Mouse (Mus musculus) small intestine, adult 2 months (tissue): ENCODE data around the gene Hoxa13. TPM values are rescaled to one million over a fixed set of nuclear protein-coding genes. Genes with fewer than 3 reads are reported as not detected.

Experiments used
- H3K27ac ChIP-seq: fragments of 200-500 bp; 2 replicates; pipeline ENCODE4 v1.5.1; 2012; ENCODE audit warnings: low read depth, low read length, control low read depth, inconsistent platforms; ENCODE audit not compliant: insufficient read depth
- H3K27me3 ChIP-seq: fragments of 200-500 bp; 2 replicates; pipeline ENCODE4 v1.6.1; 2012; ENCODE audit warnings: mild to moderate bottlenecking, moderate library complexity, low read length, inconsistent platforms; ENCODE audit not compliant: control insufficient read depth, insufficient read depth
- H3K36me3 ChIP-seq: fragments of 200-500 bp; 2 replicates; pipeline ENCODE4 v1.6.1; 2012; ENCODE audit warnings: mild to moderate bottlenecking, low read length, control low read depth, inconsistent platforms; ENCODE audit not compliant: control insufficient read depth, insufficient read depth
- H3K4me1 ChIP-seq: fragments of 200-500 bp; 2 replicates; pipeline ENCODE4 v1.6.1; 2012; ENCODE audit warnings: low read length, inconsistent platforms, mixed read lengths; ENCODE audit not compliant: control insufficient read depth, insufficient read depth, insufficient read length
- H3K4me3 ChIP-seq: fragments of 200-500 bp; 2 replicates; pipeline ENCODE4 v1.5.1; 2012; ENCODE audit warnings: low read depth, mild to moderate bottlenecking, control low read depth, inconsistent platforms, low read length, moderate library complexity
- CTCF ChIP-seq: fragments of 200-500 bp; IDR thresholded peaks from 2 replicates; pipeline ENCODE4 v1.5.1; 2012; ENCODE audit warnings: low read depth, mild to moderate bottlenecking, control low read depth, inconsistent platforms, low read length, moderate library complexity, mixed read lengths; ENCODE audit not compliant: insufficient replicate concordance, insufficient read length; ENCODE audit errors: extremely low read depth
- POLR2A ChIP-seq: fragments of 200-500 bp; IDR thresholded peaks from 2 replicates; pipeline ENCODE4 v1.6.1; 2012; ENCODE audit warnings: low read depth, mild to moderate bottlenecking, control low read depth, inconsistent platforms, low read length, moderate library complexity
- WGBS: fragments of 180-500 bp; shearing (Covaris S2); methylation state at CpG from one replicate; pipeline ENCODE4 v1.1.7; 2018; 5-methylcytosine and 5-hydroxymethylcytosine counted together
- polyA plus RNA-seq: library from polyadenylated mRNA; depleted of rRNA; stranded (reverse); fragments of >200 nt; gene quantifications from 2 replicates; pipeline ENCODE4 v1.2.3, GENCODE M21; 2012

Hoxa13 gene
- polyA plus RNA-seq, 1 experiment: not detected

DNA sequence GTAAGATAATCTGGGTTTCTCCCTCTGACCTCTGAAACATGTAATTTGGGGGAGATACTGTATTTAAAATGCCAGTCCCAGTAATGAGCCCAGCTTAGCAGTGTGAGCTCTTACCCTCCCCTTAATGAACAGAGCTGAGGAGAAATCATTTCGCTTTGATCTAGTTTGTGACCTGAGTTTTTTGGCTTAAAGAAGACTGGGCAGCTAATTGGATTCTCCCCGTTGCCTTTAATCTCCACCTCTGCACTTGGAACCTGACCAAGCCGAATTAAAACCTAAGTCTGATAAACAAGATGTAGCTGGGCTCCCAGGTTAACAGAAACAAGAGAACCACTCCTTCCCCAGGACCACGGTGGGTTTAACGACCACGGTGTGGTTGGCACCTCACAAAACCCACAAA, 15.7 kb upstream of the Hoxa13 start:
- Histone ChIP-seq H3K36me3 (no peaks in the 10 kb centered on the region), H3K4me3 (no peak overlapping the region), H3K27me3 (peaks cover 59% of the 10 kb centered on the region), H3K27ac (no peak overlapping the region), H3K4me1 (no peaks in the 10 kb centered on the region)
- 16% methylated on average over 6 of the region's 6 CpGs for WGBS
- TF ChIP-seq CTCF (no peak), POLR2A (no peak)

DNA sequence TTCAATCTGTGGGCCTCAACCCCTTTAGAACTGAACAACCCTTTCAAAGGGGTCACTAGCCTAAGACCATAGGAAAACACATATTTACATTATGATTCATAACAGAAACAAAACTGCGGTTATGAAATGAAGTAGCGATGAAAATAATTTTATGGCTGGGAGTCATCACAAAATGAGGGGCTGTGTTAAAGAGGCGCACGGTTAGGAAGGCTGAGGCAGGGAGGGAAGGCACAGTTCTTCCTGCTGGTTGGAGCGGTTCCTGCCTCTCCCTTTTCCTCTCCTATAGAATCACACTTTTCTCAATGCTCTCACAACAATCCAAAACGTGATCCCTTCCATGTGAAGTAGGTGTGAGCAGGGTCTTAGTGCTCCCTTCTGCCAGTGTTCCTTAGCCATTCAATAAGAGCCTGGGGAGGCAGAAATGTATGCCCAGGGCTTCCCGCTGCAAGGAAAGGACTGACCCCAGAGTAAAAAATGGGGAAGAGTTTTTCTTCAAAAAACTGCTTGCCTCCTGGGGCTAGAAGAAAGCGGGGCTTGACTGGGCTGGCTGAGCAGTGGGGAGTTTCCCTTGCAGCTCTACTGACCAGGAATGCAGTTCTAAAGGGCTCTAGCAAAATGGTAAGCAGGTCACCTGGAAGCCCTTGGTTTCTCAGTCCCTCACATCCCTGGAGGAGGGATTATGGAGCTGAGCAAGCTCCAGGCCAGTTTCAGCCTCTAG, 15.0 kb upstream of the Hoxa13 start:
- 33% methylated on average over 8 of the region's 8 CpGs for WGBS
- TF ChIP-seq POLR2A (no peak), CTCF (no peak)
- H3K4me3 ChIP-seq: no peak overlapping the region
- H3K27ac ChIP-seq: no peak overlapping the region
- H3K27me3 ChIP-seq: peaks cover 64% of the 10 kb centered on the region
- H3K36me3 ChIP-seq: no peaks in the 10 kb centered on the region
- peaks cover 4% of the 10 kb centered on the region; the same call in 1 of the 2 replicates for H3K4me1 ChIP-seq

DNA sequence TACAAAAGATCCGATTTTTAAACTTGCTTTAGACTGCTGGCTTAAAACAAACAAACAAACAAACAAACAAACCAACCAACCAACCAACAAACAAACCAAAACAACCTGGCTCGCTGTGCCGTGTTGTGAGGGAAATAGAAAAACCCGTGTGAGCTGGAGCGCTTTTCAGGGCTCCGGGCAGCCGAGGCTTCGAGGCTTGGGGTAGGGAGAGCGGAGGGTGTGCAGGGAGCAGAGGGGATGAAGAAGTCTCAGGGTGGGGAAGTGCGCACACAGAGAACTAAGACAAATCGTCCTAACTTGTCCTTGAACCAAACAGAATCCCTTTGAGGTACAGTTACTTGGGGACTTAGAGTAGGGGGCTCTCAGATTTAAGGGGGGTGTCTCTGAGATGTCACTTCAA, 13.9 kb upstream of the Hoxa13 start:
- TF ChIP-seq CTCF (no peak), POLR2A (no peak)
- Histone ChIP-seq H3K4me3 (no peak overlapping the region), H3K36me3 (no peaks in the 10 kb centered on the region), H3K27ac (no peak overlapping the region), H3K27me3 (peaks cover 70% of the 10 kb centered on the region), H3K4me1 (peaks cover 4% of the 10 kb centered on the region; the same call in 1 of the 2 replicates)
- WGBS: 18% methylated on average over 11 of the region's 11 CpGs

DNA sequence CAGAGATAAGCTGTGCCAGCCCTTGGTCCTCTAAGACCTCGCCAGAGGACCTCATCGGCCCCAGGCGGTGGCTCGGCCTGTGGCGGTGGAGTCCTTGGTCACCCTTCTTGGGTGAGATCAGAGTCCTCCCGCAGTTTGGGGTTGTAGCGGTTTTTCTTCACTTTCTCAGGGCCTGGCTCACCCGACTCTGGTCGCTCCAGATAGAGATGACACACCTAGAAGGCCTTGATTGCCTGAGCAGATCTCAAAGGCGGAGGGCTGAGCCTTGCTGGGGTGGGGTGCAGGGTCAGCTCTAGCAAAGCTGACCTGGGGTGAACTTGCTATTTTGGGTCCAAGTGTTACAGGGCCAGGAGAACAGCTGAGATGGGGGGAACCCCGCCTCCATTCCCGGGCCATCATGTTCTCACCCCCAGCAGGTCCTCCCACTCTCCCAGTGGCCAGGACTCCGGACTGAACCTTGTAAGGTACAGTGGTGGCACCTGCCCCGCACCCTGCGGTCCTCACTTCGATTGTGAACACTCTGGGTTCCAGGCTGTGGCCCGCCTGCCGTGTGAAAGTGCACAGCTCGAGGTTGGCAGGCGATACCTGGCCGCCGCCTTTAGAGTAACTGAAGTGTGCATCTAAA, 13.1 kb upstream of the Hoxa13 start:
- no peak for TF ChIP-seq CTCF
- no peak for TF ChIP-seq POLR2A
- 13% methylated on average over 22 of the region's 22 CpGs for WGBS

DNA sequence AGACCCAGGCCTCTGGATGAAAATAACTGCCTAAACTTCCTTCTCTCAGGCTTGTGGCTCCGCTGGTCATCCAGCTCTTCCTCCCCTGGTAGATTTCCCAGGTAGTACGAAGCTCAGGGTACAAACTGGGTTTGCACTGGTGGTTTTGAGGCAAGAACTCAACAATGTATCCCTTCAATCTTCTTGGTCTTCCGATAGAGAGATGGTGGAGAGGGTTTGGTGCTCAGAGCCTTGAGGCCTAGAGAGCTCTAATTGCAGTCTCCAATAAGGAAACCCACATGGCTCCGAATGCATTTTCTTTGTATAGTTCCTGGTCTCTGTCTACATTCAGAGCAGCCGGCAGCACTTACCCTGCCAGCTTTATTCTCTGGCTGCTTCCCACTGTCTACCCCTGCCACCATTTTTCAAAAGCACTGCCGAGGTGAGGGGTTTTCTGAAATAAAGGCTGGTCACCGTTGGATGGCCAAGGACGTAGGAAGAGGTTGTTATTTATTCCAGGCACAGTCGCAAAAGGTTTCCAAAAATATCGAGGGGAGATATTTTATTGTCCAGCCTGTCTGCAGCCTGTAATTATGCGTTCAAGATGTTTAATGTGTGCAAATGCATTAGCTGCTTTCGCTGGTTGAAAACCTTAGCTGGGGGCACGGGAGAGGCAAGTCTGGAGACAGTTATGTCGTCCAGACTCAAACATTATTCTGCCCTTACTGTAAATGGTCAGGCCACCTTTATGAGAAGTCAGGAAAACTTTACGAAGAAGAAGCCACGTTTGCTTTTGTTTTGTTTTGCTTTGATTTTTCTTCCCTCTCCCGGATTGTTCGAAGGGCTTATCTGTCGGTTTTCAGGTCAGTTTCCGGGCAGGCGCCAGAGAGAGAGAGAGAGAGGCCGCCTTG, 12.3 kb upstream of the Hoxa13 start:
- H3K36me3 ChIP-seq: no peaks in the 10 kb centered on the region
- peaks cover 4% of the 10 kb centered on the region; the same call in 1 of the 2 replicates for H3K4me1 ChIP-seq
- H3K4me3 ChIP-seq: no peak overlapping the region
- TF ChIP-seq POLR2A: no peak
- no peak for TF ChIP-seq CTCF
- H3K27me3 ChIP-seq: peaks cover 76% of the 10 kb centered on the region
- H3K27ac ChIP-seq: no peak overlapping the region
- WGBS: 32% methylated on average over 22 of the region's 22 CpGs

More for the DNA sequence above, 13.1 kb upstream of the Hoxa13 start:
- Histone ChIP-seq H3K36me3 (no peaks in the 10 kb centered on the region), H3K4me1 (peaks cover 4% of the 10 kb centered on the region; the same call in 1 of the 2 replicates), H3K27ac (no peak overlapping the region), H3K27me3 (peaks cover 70% of the 10 kb centered on the region), H3K4me3 (no peak overlapping the region)

DNA sequence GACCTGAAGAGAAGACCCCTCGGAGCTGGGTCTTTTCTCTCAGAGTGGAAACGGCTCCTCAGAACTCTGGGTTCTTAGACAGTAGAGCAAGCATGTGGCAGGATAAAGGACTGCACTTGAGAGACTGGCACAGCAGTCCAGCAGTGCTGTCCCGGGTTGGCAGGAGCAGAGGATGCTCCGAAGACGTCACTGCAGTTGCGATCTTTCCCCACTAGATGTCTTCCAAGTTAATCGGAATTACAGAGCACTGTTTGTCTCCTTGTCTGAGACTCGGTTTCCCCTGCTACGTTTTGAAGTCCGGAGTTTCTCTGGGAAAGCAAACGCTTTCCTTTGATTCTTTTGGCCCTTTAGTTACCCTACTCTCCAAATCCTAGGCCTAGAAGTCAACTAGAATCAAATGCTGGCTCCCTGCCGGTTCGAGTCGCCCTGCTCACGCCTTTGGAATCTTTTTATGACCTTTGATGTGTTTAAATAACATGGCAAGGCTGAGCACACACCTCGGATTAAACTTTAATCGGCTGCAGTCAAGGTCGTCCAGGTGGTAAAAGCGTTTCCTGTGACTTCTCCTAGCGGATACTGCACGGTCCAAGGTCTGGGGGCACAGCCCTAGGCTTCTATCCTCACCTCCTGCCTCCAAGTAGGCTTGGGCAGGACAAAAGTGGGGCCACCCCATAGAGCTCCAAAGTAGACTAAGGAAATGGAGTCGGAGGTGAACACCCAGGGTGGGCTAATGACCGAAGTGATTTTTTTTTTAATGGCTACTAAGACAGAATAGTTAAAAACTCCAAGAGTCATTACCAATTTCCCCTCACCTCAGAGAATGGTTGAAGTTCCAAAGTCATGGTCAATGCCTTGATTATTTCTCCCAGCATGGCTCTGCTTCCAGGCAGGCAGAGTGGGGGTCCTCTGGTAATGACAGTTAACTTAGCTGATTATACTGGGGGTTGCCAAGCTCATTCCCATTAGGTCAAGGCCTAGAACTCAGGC, 10.1 kb upstream of the Hoxa13 start:
- Histone ChIP-seq H3K4me1 (peaks cover 4% of the 10 kb centered on the region; the same call in 1 of the 2 replicates), H3K36me3 (no peaks in the 10 kb centered on the region), H3K27ac (no peak overlapping the region), H3K4me3 (no peak overlapping the region), H3K27me3 (peaks cover 70% of the 10 kb centered on the region)
- WGBS: 11% methylated on average over 23 of the region's 23 CpGs
- no peak for TF ChIP-seq POLR2A
- peak; percentile 55; the same call in 1 of the 2 replicates for TF ChIP-seq CTCF
